Mouse (Mus musculus) v-Abl transformed pro-B cells (cell line): ENCODE data around the gene Mrpl58.
"Not testable (repeated sequence)": the region's sequence is repeated elsewhere in the genome, so short reads cannot be mapped to it uniquely, and the experiment has no call there.

Source experiments
- in situ Hi-C, 2 experiments: fragments of 400-800 bp; cut with MboI; formaldehyde crosslinking; loops; one replicate each; pipeline ENCODE4 v1.15.1; 2025; ENCODE audit not compliant: unreplicated experiment in 2 of 2

Mrpl58 gene

DNA sequence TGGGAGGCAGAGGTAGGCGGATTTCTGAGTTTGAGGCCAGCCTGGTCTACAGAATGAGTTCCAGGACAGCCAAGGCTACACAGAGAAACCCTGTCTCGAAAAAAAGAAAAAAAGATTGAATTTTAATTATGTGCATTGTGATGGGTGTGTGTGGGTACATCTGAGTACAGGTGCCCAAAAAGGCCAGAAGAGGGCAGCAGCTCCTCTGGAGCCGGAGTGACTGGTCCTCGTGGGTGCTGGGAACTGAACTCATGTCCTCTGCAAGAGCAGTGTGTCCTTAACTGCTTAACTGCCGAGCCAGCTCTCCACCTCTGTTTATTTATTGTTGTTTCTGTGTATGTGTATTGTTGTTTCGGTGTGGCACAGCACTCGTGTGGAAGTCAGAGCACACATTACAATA is 25.7 kb upstream of the Mrpl58 start:
- in situ Hi-C loops: no loop called here

DNA sequence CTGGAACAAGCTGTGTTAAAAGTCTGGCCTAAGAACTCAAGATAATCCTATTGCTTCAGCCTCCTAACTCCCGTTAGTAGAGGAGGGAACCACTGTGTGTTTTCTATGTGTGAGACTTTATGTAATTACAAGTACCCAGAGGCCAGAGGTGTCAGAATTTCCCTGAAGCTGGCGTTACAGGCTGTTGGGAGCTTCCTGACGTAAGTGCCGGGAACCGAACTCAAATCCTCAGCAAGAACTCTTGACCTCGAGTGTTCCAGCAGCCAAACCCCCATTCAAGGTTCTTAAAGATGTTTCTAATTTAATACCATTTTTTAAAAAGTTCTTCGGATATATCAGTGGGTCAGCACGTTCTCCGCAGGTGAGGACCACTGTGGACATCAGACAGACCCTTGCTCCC is 22.3 kb upstream of the Mrpl58 start:
- in situ Hi-C loops: no loop called here

DNA sequence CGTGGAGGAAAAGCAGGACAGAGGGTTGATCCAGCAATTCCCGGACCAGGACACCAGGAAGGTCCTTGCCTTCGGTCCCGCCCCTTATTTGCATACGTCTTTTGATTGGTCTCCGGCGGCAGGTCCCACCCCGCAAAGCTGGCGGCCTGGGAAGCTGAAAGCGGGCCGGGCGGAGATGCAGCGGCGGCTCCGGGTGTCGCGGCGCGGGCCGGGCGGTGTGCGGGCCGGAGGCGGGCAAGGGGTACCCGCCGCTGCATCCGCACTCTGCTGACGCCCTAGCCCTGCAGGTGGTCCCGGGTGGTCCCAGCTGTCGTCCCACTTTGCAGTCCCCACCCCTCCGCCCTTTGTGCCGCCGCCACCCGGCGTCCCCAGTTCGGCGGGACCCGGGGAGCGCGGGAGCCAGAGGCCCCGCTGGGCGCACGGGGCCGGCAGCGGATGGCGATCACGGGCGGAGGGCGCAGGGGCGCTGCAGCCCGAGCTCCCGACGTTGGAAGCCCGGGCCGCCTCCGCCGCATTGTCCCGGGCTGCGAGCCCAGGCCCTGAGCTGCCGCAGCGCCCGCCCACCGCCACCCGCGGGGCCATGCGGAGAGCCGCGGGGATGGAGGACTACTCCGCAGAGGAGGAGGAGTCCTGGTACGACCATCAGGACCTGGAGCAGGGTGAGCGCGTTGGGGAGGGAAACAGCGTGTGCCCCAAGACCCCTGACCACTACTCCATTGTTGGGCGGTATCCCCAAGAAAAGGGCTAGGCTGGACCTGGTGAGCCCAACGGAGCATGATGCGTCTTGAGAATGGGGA is 21.6 kb upstream of the Mrpl58 start, which contains the start of gene Cdr2l:
Cdr2l (plus strand) TSS at position 174 of the 797 bp plus-strand sequence.
- in situ Hi-C loops: no loop called here

DNA sequence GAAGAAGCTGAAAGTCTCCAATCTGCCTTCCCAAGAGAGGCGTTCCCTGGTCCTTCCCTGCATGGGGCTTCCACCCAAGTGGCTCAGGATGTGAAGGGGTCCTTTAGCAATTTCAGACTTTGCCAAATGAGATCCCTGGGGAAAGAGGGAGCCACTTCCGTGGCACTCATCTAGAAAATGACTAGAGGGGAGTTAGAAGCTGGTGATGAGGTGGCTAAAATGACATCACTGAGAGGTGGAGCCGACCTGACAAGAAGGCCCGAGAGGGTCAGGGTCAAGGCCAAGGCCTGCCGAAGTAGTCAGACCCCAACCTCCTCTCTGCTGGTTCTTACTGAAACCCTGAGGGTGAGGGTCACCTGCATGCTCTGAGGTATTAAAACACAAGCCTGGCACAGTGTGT is 20.7 kb upstream of the Mrpl58 start:
- in situ Hi-C loops: no loop called here

DNA sequence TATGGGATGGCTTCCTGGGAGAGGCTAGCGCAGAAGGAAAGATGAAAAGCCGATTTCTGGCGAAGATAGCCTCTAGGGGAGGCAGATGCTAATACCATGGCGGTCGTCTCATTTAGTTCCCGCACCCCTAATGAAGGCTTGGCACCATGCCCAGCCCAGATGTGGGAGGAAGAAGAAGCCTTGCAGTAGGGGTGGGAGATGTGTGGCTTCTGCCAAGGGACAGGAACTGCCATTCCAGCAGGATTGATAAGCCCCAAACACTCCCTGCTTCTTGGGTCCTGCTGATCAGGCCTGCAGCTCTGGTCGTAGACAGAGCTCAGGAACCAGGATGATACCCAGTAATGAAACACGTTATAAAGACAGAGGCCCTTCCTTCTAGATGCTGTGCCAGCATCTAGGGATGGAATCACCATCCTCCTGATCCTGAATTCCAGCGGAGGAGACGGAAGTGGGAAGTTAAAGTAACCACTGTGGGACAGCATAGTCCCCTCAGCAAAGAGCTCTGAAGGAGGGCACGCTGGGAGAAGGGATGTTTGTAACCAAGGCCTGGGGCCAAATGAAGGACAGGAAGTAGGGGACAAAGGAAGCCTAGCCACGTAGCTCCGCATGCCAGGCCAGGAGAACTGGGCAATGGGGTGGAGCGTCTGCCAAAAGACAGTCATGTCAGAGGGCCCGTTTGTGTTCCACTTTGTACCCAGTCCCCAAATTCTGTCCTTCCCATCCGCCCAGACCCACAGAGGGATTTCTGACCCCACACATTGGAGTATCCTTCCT is 19.7 kb upstream of the Mrpl58 start:
- in situ Hi-C loops: no loop called here

DNA sequence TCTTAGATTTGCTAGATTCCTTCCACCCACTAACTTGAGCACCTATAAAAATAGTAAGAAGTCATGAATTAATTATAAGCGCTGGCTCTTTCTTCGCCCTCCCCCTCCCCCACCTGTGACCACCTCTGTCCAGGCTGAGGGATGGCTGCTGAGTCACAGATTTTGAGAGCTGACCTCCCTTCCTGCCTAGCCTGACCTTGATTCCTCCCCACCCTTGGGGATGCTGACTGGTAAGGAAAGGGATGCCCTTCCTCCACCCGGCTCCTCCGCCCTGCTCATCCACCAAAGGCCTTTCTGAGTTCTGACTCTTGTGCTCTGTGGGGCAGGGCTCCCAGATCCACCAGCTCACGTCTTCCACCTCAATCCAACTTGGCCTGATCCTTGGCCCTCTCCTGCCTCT is 19.0 kb upstream of the Mrpl58 start:
- in situ Hi-C loops: no loop called here

DNA sequence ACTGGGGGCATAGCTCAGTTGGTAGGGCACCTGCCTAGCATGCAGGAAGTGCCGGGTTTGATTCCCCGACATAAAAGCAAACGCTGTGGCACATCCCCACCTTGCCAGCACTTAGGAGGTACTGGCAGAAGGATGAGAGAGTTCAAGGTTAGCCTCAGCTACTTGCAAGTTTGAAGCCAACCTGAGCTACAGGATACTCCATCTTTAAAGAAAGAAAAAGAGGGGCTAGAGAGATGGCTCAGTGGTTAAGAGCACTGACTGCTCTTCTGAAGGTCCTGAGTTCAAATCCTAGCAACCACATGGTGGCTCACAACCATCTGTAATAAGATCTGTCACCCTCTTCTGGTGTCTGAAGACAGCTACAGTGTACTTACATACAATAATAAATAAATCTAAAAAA is 16.7 kb upstream of the Mrpl58 start:
- in situ Hi-C loops: not testable (repeated sequence)

DNA sequence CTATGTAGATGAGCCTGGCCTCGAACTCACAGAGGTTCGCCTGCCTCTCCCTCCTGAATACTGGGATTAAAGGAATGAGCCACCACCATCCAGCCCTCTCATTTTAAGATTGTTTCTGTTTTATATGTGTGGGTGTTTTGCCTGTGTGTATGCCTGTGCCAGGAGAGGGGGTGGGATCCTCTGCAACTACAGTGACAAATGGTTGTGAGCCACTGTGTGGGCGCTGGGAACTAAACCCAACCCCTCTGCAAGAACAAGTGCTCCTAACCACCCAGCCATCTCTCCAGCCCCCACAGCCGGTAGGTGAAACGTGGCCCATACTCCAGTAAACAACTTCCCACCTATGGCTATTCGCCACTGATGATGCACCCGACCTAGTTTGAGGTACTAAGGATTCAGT is 12.2 kb upstream of the Mrpl58 start:
- in situ Hi-C loops: no loop called here

DNA sequence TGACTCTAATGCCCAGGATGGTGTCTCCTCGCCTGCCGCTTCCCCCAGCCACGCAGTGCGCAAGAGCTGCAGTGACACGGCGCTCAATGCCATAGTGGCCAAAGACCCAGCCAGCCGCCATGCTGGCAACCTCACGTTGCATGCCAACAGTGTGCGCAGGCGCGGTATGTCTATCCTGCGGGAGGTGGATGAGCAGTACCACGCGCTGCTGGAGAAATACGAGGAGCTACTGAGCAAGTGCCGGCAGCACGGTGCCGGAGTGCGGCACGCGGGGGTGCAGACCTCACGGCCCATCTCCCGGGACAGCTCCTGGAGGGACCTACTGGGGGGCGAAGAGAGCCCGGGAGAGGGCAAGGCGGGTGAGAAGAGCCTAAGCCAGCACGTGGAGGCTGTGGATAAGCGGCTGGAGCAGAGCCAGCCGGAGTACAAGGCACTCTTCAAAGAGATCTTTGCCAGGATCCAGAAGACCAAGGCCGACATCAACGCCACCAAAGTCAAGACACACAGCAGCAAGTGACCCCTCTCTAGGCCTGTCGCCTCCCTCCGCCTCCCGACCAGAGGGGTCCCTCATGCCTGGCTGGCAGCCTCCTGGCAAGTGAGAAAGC is 9.7 kb upstream of the Mrpl58 start:
- in situ Hi-C loops: no loop called here

DNA sequence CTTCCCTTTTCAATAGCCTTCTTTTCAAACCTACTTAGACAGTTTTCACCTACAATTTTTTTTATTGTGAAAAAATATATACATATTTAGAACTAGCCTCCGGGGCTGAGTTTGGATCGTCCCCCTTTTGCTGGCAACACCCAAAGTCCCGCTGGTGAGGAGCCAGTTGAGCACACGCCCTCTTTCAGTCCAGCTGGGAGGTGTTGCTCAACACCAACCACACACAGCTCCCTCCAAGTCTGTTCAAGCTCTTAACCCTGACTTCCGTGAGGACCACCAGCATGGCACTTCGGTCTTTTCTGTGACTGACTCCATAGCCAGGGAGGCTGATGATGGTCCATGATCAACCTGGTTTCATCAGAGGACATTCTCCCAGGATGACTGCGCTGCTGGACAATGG is 5.5 kb upstream of the Mrpl58 start:
- in situ Hi-C loops: no loop called here

DNA sequence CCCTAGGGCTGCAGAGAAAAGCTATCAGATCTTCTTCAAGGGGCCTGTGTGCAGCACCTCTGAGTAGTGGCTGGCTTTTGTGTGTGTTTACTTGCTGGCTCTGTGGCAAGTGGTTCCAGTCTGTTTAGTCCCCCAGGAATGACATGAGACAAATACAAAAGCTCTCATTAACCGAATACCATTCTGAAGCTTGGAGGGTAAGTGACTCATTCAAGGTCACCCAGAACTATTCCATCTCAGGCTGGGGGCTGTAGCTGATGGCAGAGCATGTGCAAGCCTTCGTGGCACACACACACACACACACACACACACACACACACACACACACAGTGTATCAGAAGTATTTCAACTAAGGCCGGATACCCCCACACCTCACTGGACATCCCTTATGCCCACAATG is 3.4 kb upstream of the Mrpl58 start:
- in situ Hi-C loops: loop anchor here (5.0 kb wide), 1 partner anchor 33 kb away; the partner anchor contains the start of gene Hid1 (in 2 of the 2)

DNA sequence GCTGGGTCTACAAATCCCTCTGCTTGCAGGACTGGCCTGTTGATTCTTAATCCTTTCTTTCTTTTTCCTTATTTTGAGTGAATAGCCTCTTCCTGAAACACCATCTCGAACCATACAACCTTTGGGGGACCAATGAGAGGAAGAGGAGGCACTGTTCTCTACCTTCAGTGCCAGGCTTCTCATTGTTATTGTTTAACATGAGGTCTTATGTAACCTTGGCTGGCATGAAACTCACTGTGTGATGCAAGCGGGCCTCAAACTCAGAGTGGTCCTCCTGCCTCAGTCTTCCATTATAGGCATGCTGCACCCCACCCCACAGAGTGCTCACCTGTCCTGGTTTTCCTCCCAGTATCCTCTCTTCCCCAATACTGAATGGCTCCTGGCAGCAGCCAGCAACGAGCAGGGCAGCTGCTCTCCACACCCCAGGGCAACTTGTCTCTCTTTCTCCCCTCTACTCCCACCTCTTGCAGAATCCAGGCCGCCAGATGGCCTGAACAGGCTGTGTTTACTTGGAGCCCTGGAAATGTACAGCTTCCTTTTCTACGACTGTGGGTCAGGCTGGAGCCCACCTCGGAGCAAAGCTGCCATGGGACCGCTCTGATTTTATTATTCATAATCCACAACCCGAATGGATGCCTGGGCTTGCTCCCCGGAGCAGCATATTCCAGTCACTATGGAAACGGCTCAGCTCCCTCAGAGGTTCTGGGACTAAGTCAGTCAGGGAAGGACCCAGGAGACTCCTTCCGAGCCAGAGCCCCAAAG is 2.7 kb upstream of the Mrpl58 start:
- in situ Hi-C loops: loop anchor here (5.0 kb wide), 1 partner anchor 34 kb away; the partner anchor contains the start of gene Hid1 (in 2 of the 2)

DNA sequence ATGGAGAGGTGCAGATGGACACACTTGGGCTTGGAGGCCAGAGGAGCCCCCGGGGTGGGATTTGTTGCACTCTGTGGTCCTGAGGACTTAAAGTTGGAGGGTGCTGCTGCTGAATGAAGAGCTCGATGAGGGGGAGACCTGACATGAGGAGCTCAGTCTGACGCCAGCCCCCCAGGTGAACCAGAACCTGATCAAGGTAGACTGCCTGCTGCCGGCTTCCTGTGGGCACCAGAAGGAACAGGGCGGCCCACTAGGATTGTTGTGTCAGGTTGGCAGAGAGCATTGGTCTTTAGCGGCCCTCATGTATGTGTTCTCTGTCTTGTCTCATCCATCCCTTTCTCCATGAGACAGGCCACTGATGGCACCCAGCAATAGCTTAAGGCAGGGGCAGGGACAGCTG is 2.2 kb downstream of the Mrpl58 start:
- in situ Hi-C loops: no loop called here

DNA sequence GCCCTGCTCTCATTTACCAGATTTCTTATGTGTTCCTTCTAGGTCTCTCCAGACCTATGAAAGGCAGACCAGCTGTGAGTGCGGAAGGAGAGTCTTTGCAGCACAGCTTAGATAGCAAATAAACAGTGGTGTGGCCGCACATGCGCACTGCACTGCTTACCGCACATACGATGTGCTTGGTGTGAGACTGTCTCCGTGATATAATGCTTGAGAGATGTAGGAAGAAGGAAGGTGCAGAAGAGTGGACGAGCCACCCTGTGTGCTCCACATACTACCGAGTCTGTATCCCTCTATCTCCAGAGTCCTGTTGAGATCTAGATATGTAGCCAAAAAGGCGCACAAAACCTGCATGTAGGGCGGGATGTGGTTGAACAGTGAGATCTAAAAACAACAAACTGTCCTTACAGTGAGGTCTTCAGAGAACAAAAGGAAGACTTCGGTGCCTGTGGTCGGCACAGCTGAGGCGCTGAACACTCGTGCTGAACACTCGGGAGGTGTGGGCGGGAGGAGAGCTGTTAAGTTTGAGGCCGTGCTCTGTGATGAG is 3.4 kb downstream of the Mrpl58 start:
- in situ Hi-C loops: no loop called here

DNA sequence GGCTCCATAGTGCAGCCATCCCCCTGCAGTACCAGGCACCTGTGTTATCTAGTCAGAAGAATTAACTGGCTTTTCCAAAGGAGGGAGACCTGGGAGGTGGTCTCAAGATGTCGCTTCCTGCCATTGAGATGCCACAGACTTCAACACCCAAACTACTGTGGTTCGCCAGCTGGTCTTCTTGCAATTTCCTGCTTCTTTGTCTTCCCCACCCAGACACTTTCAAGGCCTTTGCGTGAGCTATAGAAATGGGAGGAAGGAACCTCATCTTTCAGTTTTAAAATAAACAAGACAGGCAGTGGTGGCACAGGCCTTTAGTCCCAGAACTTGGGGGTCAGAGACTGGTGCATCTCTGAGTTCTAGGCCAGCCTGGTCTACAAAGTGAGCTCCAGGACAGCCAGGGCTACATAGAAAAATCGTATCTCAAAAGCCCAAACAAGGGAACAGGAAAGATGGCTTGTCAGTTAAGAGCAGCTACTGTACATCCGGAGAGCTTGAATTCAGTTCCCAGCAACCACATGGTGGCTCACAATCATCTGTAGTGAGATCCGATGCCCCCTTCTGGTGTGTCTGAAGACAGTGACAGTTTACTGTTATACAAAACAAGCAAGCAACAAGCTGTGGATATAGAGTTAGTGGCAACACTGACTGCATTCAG is 4.8 kb downstream of the Mrpl58 start:
- in situ Hi-C loops: no loop called here

DNA sequence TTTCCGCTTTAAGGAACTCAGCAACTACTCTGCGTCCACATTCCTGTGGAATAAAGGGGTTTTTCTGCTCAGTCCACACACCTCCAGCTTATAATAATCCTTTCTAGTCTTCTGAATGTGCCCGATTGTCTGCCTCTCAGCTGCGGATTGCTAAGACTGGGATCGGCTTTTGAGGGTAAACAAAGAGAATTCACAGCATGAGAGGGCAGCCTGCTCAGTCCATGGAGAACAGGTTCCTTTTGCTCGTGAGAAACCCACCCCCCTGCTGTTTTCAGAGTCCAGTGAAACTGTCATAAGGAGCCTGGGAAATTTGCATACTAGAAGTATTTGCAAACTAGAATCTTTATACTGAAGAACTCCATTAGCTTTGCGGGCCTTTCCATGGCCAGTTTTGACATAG is 6.0 kb downstream of the Mrpl58 start:
- in situ Hi-C loops: no loop called here

DNA sequence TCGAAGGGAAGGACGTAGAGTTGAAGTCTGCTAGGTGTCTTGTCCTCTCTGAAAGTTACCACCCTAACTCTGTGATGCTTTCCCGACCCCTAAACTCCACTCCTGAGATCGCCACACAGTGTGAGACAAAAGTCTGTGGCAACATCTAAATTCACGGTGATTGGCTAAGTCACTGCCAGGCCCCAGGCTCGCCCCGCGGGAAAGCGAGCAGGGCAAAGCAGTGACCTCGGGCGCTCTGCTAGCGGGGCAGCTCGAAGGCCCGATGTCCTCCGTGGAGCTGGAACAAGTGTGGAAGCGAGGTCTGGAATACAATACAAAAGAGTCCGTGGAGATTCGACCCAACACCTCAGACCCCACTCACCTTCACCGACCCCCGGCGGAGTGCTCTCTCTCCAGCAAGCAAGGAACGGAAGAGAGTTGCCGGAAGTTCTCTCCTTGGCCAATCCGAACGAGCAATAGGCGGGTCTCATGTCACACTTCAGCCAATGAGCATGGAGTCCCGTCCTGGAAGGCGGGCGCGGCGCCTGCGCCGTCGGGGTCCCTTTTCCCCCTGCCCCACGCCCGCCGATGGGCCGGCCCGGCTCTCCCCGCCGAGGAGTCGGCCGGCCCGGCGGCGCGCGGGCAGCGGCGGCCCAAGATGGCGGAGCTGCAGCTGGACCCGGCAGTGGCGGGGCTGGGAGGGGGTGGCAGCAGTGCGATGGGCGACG is 16.1 kb downstream of the Mrpl58 start, which contains the start of the genes Atp5h and Kctd2:
Atp5h (minus strand) TSS at position 432 of the 707 bp plus-strand sequence.
Kctd2 (plus strand) TSS at position 598 of the 707 bp plus-strand sequence.
- in situ Hi-C loops: loop anchor here in 1 of 2 experiments (10.0 kb wide), 1 partner anchor 295 kb away; no protein-coding TSS in a partner anchor

DNA sequence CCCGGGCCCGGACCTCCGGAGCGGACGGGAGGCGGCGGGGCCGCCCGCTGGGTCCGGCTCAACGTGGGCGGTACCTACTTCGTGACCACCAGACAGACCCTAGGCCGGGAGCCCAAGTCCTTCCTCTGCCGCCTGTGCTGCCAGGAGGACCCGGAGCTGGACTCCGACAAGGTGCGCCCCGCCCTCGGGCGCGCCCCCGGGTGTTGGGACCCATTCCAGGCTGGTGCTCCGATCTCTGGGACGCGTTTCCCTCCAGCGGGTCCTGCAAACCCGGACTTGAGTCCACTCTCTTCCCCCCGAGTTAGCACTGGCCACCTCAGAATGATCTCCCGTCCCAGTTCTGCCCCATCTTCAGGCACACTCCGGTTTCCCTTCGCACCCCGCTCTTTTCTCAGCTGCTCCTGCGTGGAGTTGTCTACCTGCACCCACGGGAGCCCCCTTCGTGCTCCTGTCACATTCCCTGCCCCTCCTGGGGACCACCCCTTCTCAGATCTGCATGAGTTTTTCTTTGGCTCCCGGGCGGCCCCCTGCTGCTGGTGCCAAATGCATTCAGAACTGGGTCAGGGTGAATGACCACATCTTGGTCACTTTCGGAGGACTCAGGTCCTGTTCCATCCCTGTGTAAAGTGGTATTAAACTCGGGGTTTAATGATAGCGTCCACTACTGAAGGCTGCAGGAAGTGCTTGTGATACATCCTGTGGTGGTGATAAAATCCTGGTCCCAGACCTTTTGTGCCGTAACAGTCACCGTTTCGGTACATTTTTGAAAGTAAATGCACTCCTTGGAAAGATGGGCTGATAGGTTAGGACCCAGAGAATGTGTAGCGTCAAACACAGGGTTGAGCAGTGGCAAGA is 17.0 kb downstream of the Mrpl58 start:
- in situ Hi-C loops: no loop called here
